Mouse (Mus musculus) embryonic fibroblast, embryonic 13.5 days (primary cell): Measurements from ENCODE around the gene Dhx8. TPM values are rescaled to one million over a fixed set of nuclear protein-coding genes. Genes with fewer than 3 reads are reported as not detected.
A peak's percentile ranks its signal among the peaks of the same experiment; 100 is the strongest.

Experiments
- H3K27ac ChIP-seq: 2 replicates; pipeline ENCODE4 v1.5.1; 2012; ENCODE audit warnings: low read length, control low read depth, inconsistent platforms; ENCODE audit not compliant: insufficient read depth
- H3K4me1 ChIP-seq: 2 replicates; pipeline ENCODE4 v1.6.1; 2011; ENCODE audit warnings: low read length; ENCODE audit not compliant: control insufficient read depth, insufficient read depth
- H3K4me3 ChIP-seq: 2 replicates; pipeline ENCODE4 v1.5.1; 2011; ENCODE audit warnings: mild to moderate bottlenecking, control low read depth, low read length; ENCODE audit not compliant: insufficient read depth
- CTCF ChIP-seq: IDR thresholded peaks from 2 replicates; pipeline ENCODE4 v1.5.1; 2011; ENCODE audit warnings: mild to moderate bottlenecking, control low read depth, low read length, moderate library complexity, borderline replicate concordance; ENCODE audit not compliant: insufficient read depth
- POLR2A ChIP-seq: IDR thresholded peaks from 2 replicates; pipeline ENCODE4 v1.6.1; 2011; ENCODE audit warnings: low read depth, mild to moderate bottlenecking, control low read depth, low read length, moderate library complexity
- polyA plus RNA-seq: library from polyadenylated mRNA; stranded (reverse); fragments of >200 nt; gene quantifications from 2 replicates; pipeline ENCODE4 v1.2.4, GENCODE M21; 2011; ENCODE audit warnings: low read depth; ENCODE audit not compliant: missing spikeins, insufficient read length

Dhx8 gene
- polyA plus RNA-seq, 1 experiment, result 29.4 TPM

- Histone ChIP-seq H3K4me3 (no peak overlapping the region), H3K27ac (no peak overlapping the region), H3K4me1 (peaks cover 13% of the 10 kb centered on the region; the same call in 1 of the 2 replicates)
- TF ChIP-seq POLR2A (no peak), CTCF (no peak)
Measured at GRCm38 (mm10) chr11:101770266-101770665, 37.5 kb downstream of the Dhx8 start.

GRCm38 (mm10) chr11:101772027-101772426, 39.3 kb downstream of the Dhx8 start:
- Histone ChIP-seq H3K4me3 (no peak overlapping the region), H3K27ac (no peak overlapping the region), H3K4me1 (peaks cover 17% of the 10 kb centered on the region)
- TF ChIP-seq POLR2A (no peak), CTCF (no peak)

GRCm38 (mm10) chr11:101772449-101772848, 39.7 kb downstream of the Dhx8 start:
- TF ChIP-seq POLR2A, result 0 out of 2 replicates have a peak, but pooled peaks have one; percentile 12
- TF ChIP-seq CTCF, result no peak
- H3K27ac ChIP-seq, result no peak overlapping the region
- H3K4me3 ChIP-seq, result 0 out of 2 replicates have a peak overlapping the region, but pooled peaks have one; percentile 11

GRCm38 (mm10) chr11:101776846-101777245, 44.1 kb downstream of the Dhx8 start:
- no peak overlapping the region for H3K27ac ChIP-seq
- peaks cover 10% of the 10 kb centered on the region for H3K4me1 ChIP-seq
- no peak overlapping the region for H3K4me3 ChIP-seq
- TF ChIP-seq POLR2A (no peak), CTCF (no peak)

More at GRCm38 (mm10) chr11:101772449-101772848, 39.7 kb downstream of the Dhx8 start:
- H3K4me1 ChIP-seq, result peaks cover 19% of the 10 kb centered on the region

- 0 out of 2 replicates have a peak, but pooled peaks cover 4% of the 10 kb centered on the region for H3K4me1 ChIP-seq
- TF ChIP-seq POLR2A (no peak), CTCF (no peak)
- H3K4me3 ChIP-seq, result peak overlapping the region; percentile 6
- no peak overlapping the region for H3K27ac ChIP-seq
Measured at GRCm38 (mm10) chr11:101783135-101783534, 50.4 kb downstream of the Dhx8 start.

- Histone ChIP-seq H3K27ac (peak overlapping the region; percentile 39), H3K4me3 (peak overlapping the region; percentile 73), H3K4me1 (0 out of 2 replicates have a peak, but pooled peaks cover 4% of the 10 kb centered on the region)
- TF ChIP-seq POLR2A, result no peak
- no peak for TF ChIP-seq CTCF
Measured at GRCm38 (mm10) chr11:101783584-101783983, 50.9 kb downstream of the Dhx8 start.

GRCm38 (mm10) chr11:101784072-101784471, 51.4 kb downstream of the Dhx8 start:
- Histone ChIP-seq H3K27ac (peak overlapping the region; percentile 39), H3K4me1 (0 out of 2 replicates have a peak, but pooled peaks cover 4% of the 10 kb centered on the region)

GRCm38 (mm10) chr11:101784488-101785142, 51.9 kb downstream of the Dhx8 start:
- H3K27ac ChIP-seq, result peak overlapping the region; percentile 28; the same call in 1 of the 2 replicates
- peak overlapping the region; percentile 46 for H3K4me3 ChIP-seq
- 0 out of 2 replicates have a peak, but pooled peaks cover 4% of the 10 kb centered on the region for H3K4me1 ChIP-seq
- no peak; the same call in 1 of the 2 replicates for TF ChIP-seq POLR2A
- TF ChIP-seq CTCF, result no peak

More at GRCm38 (mm10) chr11:101784072-101784471, 51.4 kb downstream of the Dhx8 start:
- H3K4me3 ChIP-seq, result peak overlapping the region; percentile 73
- TF ChIP-seq POLR2A, result no peak
- no peak for TF ChIP-seq CTCF

GRCm38 (mm10) chr11:101785143-101785851, 52.6 kb downstream of the Dhx8 start, which contains the start of gene Etv4:
TSS of gene Etv4 (minus strand) at chr11:101785371.
- peak within 1 kb of the TSS; percentile 28; the same call in 1 of the 2 replicates for H3K27ac ChIP-seq
- peak within 1 kb of the TSS; percentile 73 for H3K4me3 ChIP-seq
- H3K4me1 ChIP-seq, result peaks cover 8% of the 10 kb centered on the region
- TF ChIP-seq CTCF, result no peak
- no peak for TF ChIP-seq POLR2A
